In the genomic region with DNA sequence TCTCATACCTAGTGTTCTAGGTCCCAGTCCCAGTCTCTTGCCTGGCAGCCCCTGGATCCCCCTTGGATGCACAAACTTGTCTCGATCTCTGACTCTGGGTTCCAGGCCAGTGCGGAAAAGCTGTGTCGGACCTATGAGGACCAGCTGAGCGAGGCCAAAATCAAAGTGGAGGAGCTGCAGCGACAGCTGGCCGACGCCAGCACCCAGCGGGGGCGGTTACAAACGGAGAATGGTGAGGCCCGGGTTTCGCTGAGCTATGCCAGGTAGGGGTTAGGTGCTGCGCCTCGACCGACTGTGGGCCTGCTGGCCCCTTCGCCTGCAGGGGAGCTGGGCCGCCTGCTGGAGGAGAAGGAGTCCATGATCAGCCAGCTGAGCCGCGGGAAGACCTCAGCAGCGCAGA, we compare ENCODE assay signal across 14 mouse cellular contexts. TPM values are rescaled to one million over a fixed set of nuclear protein-coding genes. Genes with fewer than 3 reads are reported as not detected.
A peak's percentile ranks its signal among the peaks of the same experiment; 100 is the strongest.
DNase-seq lines count a peak whose midpoint lies in the region; ATAC-seq and TF ChIP-seq lines count a peak whose summit lies in the region.
"Had no signal": no experiment of that assay in that cellular context is flagged by ENCODE, and none has a peak within 500 bp of the region (broad histone marks: within the 10 kb centered on the region; RNA-seq: fewer than 3 reads in every experiment).

No protein-coding gene starts in this region.

- peak; percentile 73 to 77 for DNase-seq in cerebellum, postnatal 10 days
- DNase-seq in cerebellum, postnatal 4 days (ENCODE audit: low spot score in 2 of 2), result no peak
- DNase-seq in liver, embryonic 11.5 days (ENCODE audit: low spot score), result no peak
- DNase-seq in liver, postnatal 0 days, result no peak
- DNase-seq in embryo, embryonic 10.5 days (ENCODE audit: low spot score), result peak; percentile 29
- DNase-seq in limb, embryonic 10.5 days (ENCODE audit: low spot score), result no peak
- DNase-seq in gastrocnemius, adult 2 months, result no peak
- DNase-seq in left cerebral cortex, postnatal 36 days (ENCODE audit: low spot score in 2 of 2), result no peak
- DNase-seq: gastrocnemius, postnatal 14 days; lung, postnatal 10 days; thymus, postnatal 14 days had no signal

- H3K4me1 ChIP-seq in liver, embryonic 11.5 days (replicated peaks; ENCODE audit: control insufficient read depth, insufficient read depth, low read length), result peaks cover 7% of the 10 kb centered on the region
- H3K4me1 ChIP-seq in liver, postnatal 0 days (ENCODE audit: insufficient read depth), result peaks cover 9% of the 10 kb centered on the region
- peaks cover 31% of the 10 kb centered on the region for H3K4me1 ChIP-seq in limb, embryonic 10.5 days

- WGBS in liver, embryonic 11.5 days, result 25% methylated on average over 20 of the region's 20 CpGs
- 35% methylated on average over 20 of the region's 20 CpGs for WGBS in liver, postnatal 0 days (ENCODE audit: insufficient replicate concordance)
- 18% methylated on average over 20 of the region's 20 CpGs for WGBS in limb, embryonic 10.5 days

- H3K4me2 ChIP-seq in liver, embryonic 11.5 days, result no peak overlapping the region; the same call in 1 of the 2 replicates
- H3K4me2 ChIP-seq in liver, postnatal 0 days (ENCODE audit: low read depth, low read length), result no peak overlapping the region

- H3K4me3 ChIP-seq in liver, embryonic 11.5 days (ENCODE audit: low read depth, low read length), result peak overlapping the region; percentile 3; the same call in 1 of the 2 replicates
- H3K4me3 ChIP-seq in liver, postnatal 0 days (ENCODE audit: low read depth, low read length), result no peak overlapping the region
- H3K4me3 ChIP-seq in limb, embryonic 10.5 days, result peak overlapping the region; percentile 31
- H3K4me3 ChIP-seq in gastrocnemius, adult 2 months, result no peak overlapping the region

- TF ChIP-seq EP300 in liver, postnatal 0 days (IDR thresholded peaks at IDR 0.05; ENCODE audit: low read depth), result no peak

- no peak for TF ChIP-seq CTCF in liver, postnatal 0 days (IDR thresholded peaks at IDR 0.05; ENCODE audit: low read depth)
- no peak for TF ChIP-seq CTCF in gastrocnemius, adult 2 months (IDR thresholded peaks at IDR 0.05)

- H3K9me3 ChIP-seq in liver, embryonic 11.5 days (ENCODE audit: control insufficient read depth, low read length), result no peaks in the 10 kb centered on the region
- no peaks in the 10 kb centered on the region for H3K9me3 ChIP-seq in liver, postnatal 0 days (ENCODE audit: low read length)
- no peaks in the 10 kb centered on the region for H3K9me3 ChIP-seq in limb, embryonic 10.5 days (replicated peaks)
- H3K9me3 ChIP-seq: G1E; limb, embryonic 15.5 days had no signal

- no peak for ATAC-seq in liver, embryonic 11.5 days (replicated peaks; ENCODE audit: low FRiP score)
- ATAC-seq in liver, postnatal 0 days, result no peak
- ATAC-seq: intestine, postnatal 0 days had no signal

- H3K36me3 ChIP-seq in liver, embryonic 11.5 days (ENCODE audit: control insufficient read depth, insufficient read depth, low read length), result peaks cover 19% of the 10 kb centered on the region
- peaks cover 18% of the 10 kb centered on the region for H3K36me3 ChIP-seq in liver, postnatal 0 days (replicated peaks; ENCODE audit: insufficient read depth, low read length)
- peaks cover 44% of the 10 kb centered on the region for H3K36me3 ChIP-seq in limb, embryonic 10.5 days

- no peak overlapping the region for H3K9ac ChIP-seq in liver, embryonic 11.5 days (ENCODE audit: low read depth, low read length)
- H3K9ac ChIP-seq in liver, postnatal 0 days (replicated peaks), result no peak overlapping the region

- intact Hi-C loops in gastrocnemius, adult 2 months (cut with DNase I), result no loop called here
- intact Hi-C loops in left cerebral cortex, postnatal 36 days (cut with DNase I), result no loop called here

- no peak overlapping the region for H3K27ac ChIP-seq in liver, embryonic 11.5 days (ENCODE audit: low read depth, low read length)
- H3K27ac ChIP-seq in liver, postnatal 0 days (ENCODE audit: low read depth), result no peak overlapping the region
- H3K27ac ChIP-seq in limb, embryonic 10.5 days, result no peak overlapping the region
- no peak overlapping the region for H3K27ac ChIP-seq in gastrocnemius, adult 2 months
- H3K27ac ChIP-seq: limb, embryonic 15.5 days had no signal

- peaks cover 73% of the 10 kb centered on the region for H3K27me3 ChIP-seq in liver, embryonic 11.5 days (replicated peaks; ENCODE audit: control insufficient read depth, insufficient read depth, low read length)
- H3K27me3 ChIP-seq in liver, postnatal 0 days (ENCODE audit: insufficient read depth, low read length), result peaks cover 41% of the 10 kb centered on the region
- H3K27me3 ChIP-seq in limb, embryonic 10.5 days (ENCODE audit: low read depth, poor library complexity, severe bottlenecking), result peaks cover 97% of the 10 kb centered on the region

RNA-seq across cellular contexts. Expression of a gene that starts 19.1 kb away (rescaled TPM):
- 4.3 and 5.3 TPM in 2 replicates for polyA plus RNA-seq in liver, embryonic 11.5 days (2014; fragmentation: Nextera tagmentation; extraction: Ambion mirVana)
- polyA plus RNA-seq in liver, postnatal 0 days (2015; fragmentation: Nextera tagmentation; extraction: Ambion mirVana), result 0.15 and 0.38 TPM in 2 replicates
- polyA plus RNA-seq in limb, embryonic 10.5 days (2016; fragmentation: Nextera tagmentation; extraction: Ambion mirVana), result 0.36 and 0.63 TPM in 2 replicates
- 1 to 10 TPM; 5.1 to 9.8 TPM for total RNA-seq in gastrocnemius, adult 2 months (2021)
- total RNA-seq in left cerebral cortex, postnatal 36 days (2021), result 1 to 10 TPM; 3.8 to 4.2 TPM

RNA-seq across cellular contexts. Expression of a gene that starts 37.5 kb away (rescaled TPM):
- polyA plus RNA-seq in liver, embryonic 11.5 days (2014; fragmentation: Nextera tagmentation; extraction: Ambion mirVana), result 59.7 and 60.5 TPM in 2 replicates
- polyA plus RNA-seq in liver, postnatal 0 days (2015; fragmentation: Nextera tagmentation; extraction: Ambion mirVana), result 48.9 and 49.3 TPM in 2 replicates
- 24.3 and 25.1 TPM in 2 replicates for polyA plus RNA-seq in limb, embryonic 10.5 days (2016; fragmentation: Nextera tagmentation; extraction: Ambion mirVana)
- 1 to 10 TPM; 5.7 to 6.4 TPM for total RNA-seq in gastrocnemius, adult 2 months (2021)
- 10 to 100 TPM; 14.1 to 15.7 TPM for total RNA-seq in left cerebral cortex, postnatal 36 days (2021)

Comparison
In these comparisons a context has a peak if more than half of its experiments do, and no peak if none do; other contexts are left out.
1. DNase-seq: peak in cerebellum, postnatal 10 days (2 of 2) and embryo, embryonic 10.5 days (single experiment); none in cerebellum, postnatal 4 days (0 of 2), liver, embryonic 11.5 days (single experiment), liver, postnatal 0 days (single experiment), limb, embryonic 10.5 days (single experiment), gastrocnemius, adult 2 months (single experiment) and left cerebral cortex, postnatal 36 days (0 of 2).
2. H3K4me3 ChIP-seq: peak in liver, embryonic 11.5 days (single experiment) and limb, embryonic 10.5 days (single experiment); none in liver, postnatal 0 days (single experiment) and gastrocnemius, adult 2 months (single experiment).